8 mouse cellular contexts compared by ENCODE assay signal in the genomic region with DNA sequence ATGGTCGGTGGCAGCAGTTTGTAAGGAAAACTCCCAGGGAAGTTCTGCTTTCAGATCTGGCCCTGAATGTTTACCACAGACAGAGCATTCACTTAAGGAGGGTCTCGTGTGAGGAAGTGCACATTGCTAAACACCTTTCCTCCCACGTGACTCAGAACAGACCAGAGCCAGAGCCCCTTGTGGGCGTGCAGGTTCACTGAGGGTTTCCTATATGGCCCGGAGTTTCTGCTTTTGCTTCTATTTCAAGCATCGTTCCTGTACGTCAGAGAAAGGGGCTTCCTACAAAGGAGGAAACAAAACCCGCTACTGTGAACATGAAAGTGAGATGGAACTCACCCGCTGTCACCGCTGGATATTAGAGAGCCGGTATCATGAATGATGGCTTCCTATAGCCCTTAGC.
DNase-seq lines count a peak whose midpoint lies in the region; ATAC-seq lines count a peak whose summit lies in the region.
"Had no signal": no experiment of that assay in that cellular context is flagged by ENCODE, and none has a peak within 500 bp of the region (broad histone marks: within the 10 kb centered on the region; RNA-seq: fewer than 3 reads in every experiment).

No protein-coding gene starts in this region.

- H3K9ac ChIP-seq in liver, embryonic 15.5 days: no peak overlapping the region
- H3K9ac ChIP-seq in forebrain, embryonic 11.5 days (ENCODE audit: low read length): no peak overlapping the region

- H3K4me1 ChIP-seq in liver, embryonic 15.5 days (replicated peaks): no peaks in the 10 kb centered on the region; the same call in 1 of the 2 replicates
- H3K4me1 ChIP-seq in forebrain, embryonic 11.5 days (replicated peaks; ENCODE audit: control insufficient read depth, insufficient read depth, low read length): no peaks in the 10 kb centered on the region

- H3K4me3 ChIP-seq in liver, embryonic 15.5 days (replicated peaks): no peak overlapping the region
- no peak overlapping the region for H3K4me3 ChIP-seq in forebrain, embryonic 11.5 days (ENCODE audit: low read depth, low read length)

- peak; percentile 38; the same call in 1 of the 2 replicates for ATAC-seq in liver, embryonic 15.5 days (ENCODE audit: insufficient read depth)
- peak; percentile 97 for ATAC-seq in neutrophil, adult 5-6 weeks (ENCODE audit: extremely low read depth, insufficient number of reproducible peaks, low FRiP score, poor library complexity, severe bottlenecking)
- no peak for ATAC-seq in forebrain, embryonic 11.5 days (replicated peaks; ENCODE audit: low FRiP score)
- no peak for ATAC-seq in frontal cortex, adult (ENCODE audit: low TSS enrichment)

- H3K9me3 ChIP-seq in liver, embryonic 15.5 days (replicated peaks): no peaks in the 10 kb centered on the region
- no peaks in the 10 kb centered on the region for H3K9me3 ChIP-seq in forebrain, embryonic 11.5 days (ENCODE audit: control insufficient read depth, low read length)

- 0 out of 2 replicates have a peak overlapping the region, but pooled peaks have one; percentile 8 for H3K4me2 ChIP-seq in liver, embryonic 15.5 days
- no peak overlapping the region for H3K4me2 ChIP-seq in forebrain, embryonic 11.5 days (ENCODE audit: low read depth, low read length, severe bottlenecking)

- H3K27me3 ChIP-seq in liver, embryonic 15.5 days: no peaks in the 10 kb centered on the region
- H3K27me3 ChIP-seq in forebrain, embryonic 11.5 days (ENCODE audit: control insufficient read depth, insufficient read depth, low read length): no peaks in the 10 kb centered on the region

- DNase-seq in B cell, adult 2 months: peak; percentile 79 to 87
- DNase-seq in CD8-positive naive resting alpha-beta T cell, adult 2 months (ENCODE audit: low read depth in 2 of 2, low spot score in 2 of 2): peak; percentile 3 to 13
- DNase-seq in forebrain, embryonic 11.5 days (ENCODE audit: low spot score): no peak
- no peak for DNase-seq in cerebellum, postnatal 25 days
- DNase-seq: kidney, postnatal 25 days had no signal

- WGBS in liver, embryonic 15.5 days (ENCODE audit: insufficient replicate concordance): 20% methylated on average over 11 of the region's 11 CpGs
- 84% methylated on average over 11 of the region's 11 CpGs for WGBS in forebrain, embryonic 11.5 days

- no peak overlapping the region for H3K27ac ChIP-seq in liver, embryonic 15.5 days (replicated peaks)
- no peak overlapping the region for H3K27ac ChIP-seq in forebrain, embryonic 11.5 days (ENCODE audit: low read depth, low read length)

- H3K36me3 ChIP-seq in liver, embryonic 15.5 days (replicated peaks): no peaks in the 10 kb centered on the region
- H3K36me3 ChIP-seq in forebrain, embryonic 11.5 days (ENCODE audit: control insufficient read depth, insufficient read depth, low read length): no peaks in the 10 kb centered on the region

Comparison
In these comparisons a context has a peak if more than half of its experiments do, and no peak if none do; other contexts are left out.
1. DNase-seq: peak in B cell, adult 2 months (2 of 2) and CD8-positive naive resting alpha-beta T cell, adult 2 months (2 of 2); none in forebrain, embryonic 11.5 days (single experiment) and cerebellum, postnatal 25 days (0 of 2).
2. ATAC-seq: peak in liver, embryonic 15.5 days (single experiment) and neutrophil, adult 5-6 weeks (single experiment); none in forebrain, embryonic 11.5 days (single experiment) and frontal cortex, adult (single experiment).